Mouse (Mus musculus): ENCODE data around the gene Msrb3.
"Not testable (repeated sequence)": the region's sequence is repeated elsewhere in the genome, so short reads cannot be mapped to it uniquely, and the experiment has no call there.

Gene Msrb3

DNA sequence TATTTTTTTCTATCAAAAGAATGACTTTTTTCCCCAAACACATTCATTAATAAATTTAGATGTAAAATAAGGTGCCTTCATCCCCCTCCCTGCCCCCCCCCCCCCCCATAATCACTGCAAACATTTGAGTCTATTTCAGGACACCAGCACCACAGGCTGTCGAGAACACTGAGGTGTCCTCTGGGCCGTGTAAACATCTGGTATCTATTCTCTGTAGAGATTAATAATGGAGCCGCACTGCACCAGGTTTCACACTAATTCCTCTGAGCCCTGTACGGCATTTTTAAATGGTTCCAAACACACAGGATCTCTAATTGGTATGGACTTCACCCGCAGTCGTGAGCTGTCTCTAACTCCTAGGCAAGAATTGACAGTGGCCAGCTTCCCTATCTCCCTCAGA lies 97.8 kb downstream of the Msrb3 start:
- DNase-seq, result no peak

DNA sequence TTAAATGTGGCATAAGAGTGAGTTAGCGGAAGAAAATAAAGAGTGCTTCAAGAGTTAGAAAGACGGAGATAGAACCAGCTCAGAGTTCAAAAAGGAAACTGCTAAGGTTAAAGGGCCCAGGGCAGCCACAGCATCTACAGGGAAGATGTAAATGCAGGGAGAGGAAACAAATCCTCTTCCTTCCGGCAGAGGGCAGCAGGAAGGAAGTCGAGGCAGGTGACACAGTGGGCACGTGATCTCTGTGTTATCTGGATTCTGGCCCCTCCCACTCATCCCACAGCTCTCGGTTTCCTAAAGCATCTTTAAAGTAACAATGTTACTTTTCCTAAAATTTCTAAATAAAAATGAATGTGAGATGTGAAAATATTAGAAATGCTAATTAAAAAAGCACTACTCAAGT lies 99.4 kb downstream of the Msrb3 start:
- DNase-seq, result peak; percentile 6

DNA sequence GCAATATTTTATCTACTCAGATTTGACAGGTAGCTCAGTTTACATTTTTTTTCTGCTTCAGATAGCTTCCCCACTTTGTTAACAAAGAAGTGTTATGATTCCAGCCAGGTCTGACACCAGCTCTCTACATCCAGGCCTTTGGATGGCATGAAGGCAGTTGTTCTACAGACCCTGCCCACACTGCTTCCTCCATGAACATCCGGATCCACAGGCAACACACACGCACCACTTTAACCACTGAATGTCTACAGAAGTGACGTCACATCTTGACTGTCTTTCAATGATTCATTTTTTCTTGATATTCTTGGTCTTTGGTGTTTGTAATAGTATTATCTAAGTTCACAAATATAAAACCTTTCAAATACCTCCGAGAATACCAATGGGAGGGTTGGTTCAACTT lies 102.2 kb downstream of the Msrb3 start:
- no peak for DNase-seq

DNA sequence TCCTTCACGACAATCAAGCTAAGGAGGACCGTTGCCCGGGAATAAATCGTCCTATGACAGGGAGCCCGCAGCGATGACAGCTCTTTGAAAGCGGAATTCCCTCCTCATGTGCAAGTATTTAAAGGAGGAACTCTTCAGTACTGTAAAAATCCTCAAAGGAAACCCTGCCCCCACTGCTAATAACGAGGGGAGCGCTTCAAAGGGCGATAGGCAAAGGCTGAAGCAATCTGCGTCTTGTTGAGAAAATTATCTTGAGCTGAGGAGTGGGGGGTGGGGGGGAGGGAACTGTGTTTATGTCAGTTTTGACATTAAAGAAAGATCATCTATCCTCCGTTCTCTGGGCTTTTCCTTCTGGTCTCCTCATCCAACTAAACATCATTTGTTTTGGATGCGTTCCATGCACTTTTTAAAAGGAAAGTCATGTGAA lies 104.5 kb downstream of the Msrb3 start:
- DNase-seq, result no peak

DNA sequence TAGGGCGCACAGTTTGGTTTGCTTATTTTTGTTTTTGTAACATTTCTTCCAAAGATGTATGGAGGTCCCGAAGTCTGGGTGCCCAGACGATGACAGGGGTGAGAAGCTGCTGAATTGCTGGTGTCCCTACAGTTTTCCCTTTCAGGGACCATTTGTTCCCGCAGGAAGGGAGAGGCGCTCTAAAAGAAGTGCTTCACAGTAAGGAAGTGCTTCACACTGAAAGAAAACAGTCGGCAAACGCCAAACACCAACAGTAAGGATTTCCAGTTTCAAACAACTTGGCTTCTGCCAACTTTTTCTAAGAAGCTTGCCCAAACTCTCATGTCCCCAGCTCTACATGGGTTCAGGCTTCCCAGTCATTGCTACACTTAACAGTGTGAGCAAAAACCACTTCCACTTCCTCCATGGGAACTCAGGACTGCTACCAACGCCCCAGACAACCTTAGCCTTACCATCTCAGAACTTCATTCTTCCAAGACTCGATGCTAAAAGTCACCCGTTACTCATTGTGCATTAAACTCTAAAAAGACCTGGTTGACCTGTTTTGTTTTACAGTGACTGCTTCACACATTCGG lies 106.6 kb downstream of the Msrb3 start:
- no peak for DNase-seq

DNA sequence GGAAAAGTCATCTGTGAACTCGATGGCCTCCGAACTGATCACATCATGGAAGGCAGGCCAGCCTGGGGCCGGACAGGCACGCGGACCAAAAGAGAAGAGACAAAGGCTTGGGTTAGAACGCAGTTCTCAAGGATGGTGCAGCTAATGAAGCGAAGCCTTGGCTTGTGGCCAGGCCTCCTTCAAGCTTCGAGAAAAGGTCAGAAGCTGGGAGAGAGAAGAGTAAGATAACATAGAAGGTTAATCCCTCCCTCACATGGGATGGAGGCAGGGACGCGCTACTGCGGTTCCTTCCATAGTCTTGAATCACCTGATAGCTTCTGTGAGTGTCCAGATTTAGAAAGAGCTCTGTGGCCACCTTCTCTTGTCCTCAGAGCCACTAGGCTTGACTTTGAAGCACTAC lies 107.5 kb downstream of the Msrb3 start:
- DNase-seq, result no peak

DNA sequence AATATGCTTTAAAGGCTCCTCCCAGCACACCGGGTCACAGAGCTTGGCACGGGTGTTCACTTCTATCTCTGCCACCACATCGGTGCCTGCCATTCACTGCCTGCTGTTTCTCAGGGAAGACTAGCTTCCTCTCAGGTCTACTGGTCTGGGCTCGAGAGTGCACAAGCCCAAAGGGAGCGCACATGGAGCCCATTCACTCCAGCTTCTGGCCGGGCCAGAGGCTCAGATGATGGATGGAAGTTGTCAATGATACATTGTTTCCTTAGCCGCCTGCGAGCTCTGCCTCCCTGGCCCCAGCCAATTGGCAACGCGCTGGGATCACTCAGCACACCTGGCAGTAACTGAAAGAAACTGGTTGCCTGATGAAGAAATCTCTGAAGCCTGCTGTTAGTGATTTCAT lies 111.7 kb downstream of the Msrb3 start:
- no peak for DNase-seq

DNA sequence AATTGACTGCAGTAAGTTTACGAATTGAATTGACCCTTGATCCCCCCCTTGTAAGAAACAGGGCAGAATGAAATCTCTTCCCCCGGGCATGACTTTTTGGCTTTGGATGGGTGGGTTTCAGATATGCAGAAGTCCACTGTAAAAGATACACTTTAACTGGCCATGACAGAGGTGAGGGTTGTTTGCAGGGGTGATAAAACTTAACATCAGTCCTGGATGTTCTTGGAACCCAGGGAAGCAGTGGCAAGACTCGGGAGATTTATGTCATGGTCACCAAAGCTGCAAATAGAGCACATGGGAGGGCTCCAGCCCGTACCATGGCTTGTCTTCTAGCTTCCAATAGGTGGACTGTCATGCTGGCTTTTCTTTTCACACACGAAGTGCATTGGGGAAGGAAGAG lies 114.4 kb downstream of the Msrb3 start:
- DNase-seq, result no peak

DNA sequence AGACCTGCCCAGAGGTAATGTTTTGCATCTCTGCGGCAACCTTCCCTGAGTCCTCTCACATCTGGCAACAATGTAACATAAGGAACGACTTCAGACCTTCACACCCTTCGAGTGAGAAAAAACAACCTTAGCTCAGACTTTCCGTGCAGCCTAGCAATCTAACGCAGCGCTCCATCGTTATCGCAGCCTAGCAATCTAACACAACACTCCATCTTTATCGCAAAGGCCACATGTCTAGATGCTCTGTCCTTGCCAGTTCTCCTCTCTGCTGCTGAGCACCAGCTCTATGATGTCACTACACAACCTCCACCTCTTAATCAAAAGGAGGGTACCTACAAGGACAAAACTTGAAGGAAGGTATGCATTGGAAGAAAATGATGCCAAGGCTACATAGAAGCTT lies 115.5 kb downstream of the Msrb3 start:
- DNase-seq, result no peak

DNA sequence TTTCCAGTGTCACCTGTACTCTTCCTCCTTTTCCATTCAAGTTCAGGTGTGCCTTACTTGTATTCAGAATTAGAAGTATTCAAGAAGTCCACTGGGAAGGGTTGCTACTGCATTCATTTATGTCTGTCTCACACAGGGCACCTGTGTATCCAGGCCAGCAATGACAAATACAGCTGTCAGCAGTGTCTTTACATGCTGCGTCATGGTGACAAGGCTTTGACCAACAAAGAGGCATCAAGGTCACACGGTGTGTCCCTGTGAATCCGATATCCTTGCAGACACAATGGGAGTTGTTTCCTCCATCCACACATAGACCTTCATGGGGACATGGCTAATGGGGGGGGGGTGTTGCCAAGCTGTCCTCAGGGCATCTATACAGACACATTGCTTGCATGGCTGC lies 121.4 kb downstream of the Msrb3 start:
- no peak for DNase-seq

DNA sequence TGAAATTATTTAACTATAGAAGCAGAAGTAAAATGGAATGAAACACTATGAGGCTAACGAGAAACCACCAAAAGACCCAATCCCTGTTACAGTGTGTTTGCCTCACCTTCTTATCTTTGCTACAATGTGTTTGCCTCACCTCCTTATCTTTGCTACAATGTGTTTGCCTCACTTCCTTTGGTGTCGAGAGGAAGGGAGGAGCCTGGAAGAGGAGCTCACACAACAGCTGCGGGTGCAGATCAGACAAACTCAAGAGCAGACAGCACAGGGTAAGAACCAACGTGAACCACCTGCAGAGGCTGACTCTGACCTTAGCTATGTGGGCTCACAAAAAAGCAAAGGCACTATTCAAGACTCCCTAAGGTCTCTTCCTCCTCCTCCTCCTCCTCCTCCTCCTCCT lies 123.5 kb downstream of the Msrb3 start:
- no peak for DNase-seq

DNA sequence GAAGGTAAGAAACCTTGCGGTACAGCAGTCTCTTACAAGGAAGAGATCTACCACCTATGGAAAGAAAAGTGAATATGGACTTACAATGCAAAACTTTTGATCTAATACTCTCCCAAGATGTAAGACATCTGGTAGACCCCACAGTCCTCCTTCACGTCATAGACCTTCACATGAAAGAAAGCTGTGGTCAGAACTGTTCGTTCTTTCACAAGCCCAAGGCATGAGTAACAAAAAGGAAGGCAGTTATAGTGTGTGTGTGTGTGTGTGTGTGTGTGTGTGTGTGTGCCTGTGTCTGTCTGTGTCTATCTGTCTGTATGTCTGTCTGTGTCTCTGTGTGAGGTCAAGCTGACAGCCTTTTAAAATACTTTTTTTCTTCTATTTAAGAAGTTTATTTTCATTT lies 131.5 kb downstream of the Msrb3 start:
- no peak for DNase-seq

DNA sequence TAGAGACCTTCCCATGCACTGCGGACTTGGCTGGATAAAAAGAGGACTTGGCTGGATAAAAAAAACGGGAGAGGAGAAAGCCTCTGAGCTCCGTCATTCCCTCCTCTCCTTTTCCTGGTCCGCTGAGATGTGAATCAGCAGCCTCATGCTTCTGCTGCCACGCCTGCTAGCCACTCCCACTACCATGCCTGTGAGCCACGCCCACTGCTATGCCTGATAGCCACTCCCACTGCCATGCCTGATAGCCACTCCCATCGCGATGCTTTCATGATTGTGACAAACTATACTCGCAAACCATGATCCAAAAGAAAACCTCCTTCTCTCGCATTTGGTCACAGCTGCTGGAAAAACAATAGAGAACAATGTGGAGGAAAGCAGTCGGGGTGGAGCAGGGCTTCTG lies 133.5 kb downstream of the Msrb3 start:
- no peak for DNase-seq

DNA sequence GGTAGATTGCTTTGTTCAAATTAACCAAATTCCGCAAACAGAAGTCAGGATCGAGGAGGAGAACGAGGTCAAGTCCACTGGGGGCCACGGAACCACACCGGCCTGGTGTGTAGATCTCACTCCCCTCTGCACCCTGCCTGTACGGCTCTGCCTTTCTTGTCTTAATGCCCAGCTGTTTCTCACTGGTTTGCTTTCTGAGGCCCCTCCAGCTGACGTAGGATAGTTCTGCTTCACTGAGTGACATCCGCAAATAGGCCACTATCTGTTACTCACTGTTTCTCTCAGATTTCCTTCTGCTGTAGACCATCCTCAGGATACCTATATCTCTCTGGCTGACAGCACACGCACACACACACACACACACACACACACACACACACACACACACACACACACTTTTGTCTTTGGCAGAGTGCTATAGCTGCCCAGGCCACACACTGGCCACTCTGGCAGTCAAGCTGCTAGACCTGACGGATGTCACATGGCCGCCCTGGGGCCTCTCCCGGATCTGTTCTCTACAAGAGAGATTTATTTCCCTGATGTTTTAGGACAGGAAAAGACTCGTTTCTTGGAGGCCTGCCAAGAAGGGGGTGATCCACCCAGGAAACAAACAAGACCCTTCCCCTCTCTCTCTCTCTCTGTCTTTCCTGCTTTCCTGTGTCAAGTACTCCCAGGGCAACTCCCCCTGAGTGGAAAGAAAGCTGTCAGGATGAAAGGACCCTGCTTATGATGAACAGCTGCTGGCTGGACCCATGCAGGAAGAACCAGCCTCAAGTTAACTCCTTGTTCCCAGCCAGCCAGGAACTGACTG lies 135.0 kb downstream of the Msrb3 start:
- no peak for DNase-seq

DNA sequence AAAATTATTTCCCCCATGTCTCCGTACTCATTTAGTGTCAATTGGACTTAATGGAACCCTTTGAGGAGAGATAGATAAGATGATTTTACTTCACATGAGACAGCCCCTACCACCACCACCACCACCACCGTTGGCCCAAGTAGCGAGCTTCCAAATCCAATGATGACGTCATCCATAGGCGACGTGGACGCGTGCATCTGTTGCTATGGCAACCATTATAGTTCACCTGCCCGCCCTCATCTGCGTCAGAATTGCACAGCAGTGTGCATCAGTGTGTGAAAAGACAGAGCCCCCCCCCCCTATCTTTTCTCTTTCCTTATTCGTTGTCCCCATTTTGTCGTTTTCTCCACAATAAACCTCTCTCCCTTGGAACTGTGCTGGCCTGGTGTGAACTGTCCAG lies 135.9 kb downstream of the Msrb3 start:
- no peak for DNase-seq

DNA sequence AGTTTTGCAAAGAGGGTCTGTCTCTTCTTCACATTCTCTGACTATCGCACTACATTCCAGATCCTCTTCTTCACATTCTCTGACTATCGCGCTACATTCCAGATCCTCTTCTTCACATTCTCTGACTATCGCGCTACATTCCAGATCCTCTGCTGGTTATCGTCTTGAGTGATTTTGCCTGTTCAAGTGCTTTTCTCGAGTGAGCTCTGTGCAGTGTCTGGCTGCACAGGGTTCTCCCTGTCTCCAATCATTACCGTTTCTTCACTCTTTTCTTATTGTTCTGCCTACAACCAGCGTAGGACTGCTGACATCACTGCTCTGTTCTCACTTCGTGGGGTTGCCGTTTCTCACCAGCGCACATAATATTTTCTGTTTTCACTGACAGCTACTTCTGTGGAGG lies 138.2 kb downstream of the Msrb3 start:
- no peak for DNase-seq

DNA sequence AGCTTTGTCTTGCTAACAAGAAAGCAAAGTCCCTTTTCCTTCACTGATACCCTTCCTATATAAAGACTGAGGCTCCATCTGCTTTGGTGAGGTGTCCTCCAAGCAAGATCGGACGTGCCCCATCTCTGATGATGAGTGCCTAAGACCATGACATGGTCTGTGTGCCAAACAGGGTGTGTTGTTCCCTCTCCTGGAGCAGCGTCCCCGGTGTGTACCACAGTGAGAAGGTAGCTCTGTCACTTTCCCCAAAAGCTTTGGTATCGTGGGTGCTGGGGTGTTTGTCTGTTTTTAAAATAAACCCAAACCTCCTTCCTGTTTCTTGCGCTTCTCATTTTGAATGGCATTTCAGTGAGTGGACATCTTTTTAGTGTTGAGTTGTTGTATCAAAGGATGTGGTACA lies 139.0 kb downstream of the Msrb3 start:
- DNase-seq, result no peak

DNA sequence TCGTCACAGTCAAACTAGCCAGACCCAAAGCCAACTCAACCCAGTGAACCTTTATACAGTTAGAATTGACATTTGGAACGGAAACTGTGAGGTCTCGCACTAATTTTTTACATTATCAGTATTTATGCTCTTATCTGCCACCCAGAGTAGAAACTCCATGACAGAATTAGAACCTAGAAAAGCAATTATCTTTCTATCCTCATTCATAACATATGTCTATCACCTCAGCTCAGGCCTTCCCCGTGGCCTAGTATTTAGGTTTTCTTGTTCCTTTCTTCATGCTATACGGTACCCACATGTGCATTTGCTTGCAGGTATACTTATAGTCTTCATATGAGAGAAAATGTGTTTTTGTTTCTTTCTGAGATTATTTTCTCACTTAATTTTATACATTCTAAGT lies 146.4 kb downstream of the Msrb3 start:
- no peak for DNase-seq

DNA sequence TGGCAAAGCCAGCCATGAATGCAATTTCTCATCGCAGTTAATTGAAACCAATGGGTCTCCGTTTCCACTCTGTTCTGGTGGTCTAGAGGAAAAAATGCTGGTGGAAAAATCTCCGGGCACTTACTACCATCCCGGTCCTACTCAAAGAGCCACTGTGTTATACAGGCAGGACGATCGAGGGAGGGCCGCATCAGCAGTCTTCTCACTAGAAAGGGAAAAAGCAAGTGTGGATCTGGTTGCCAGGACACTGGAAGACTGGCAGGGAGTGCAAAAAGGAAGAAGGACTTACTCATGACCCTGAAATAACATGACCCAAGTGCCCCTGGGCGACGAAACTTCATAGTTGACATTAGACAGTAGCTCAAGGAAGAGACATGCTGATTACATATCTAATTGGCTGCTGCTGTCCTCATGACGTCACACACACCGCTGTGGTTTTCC lies 147.1 kb downstream of the Msrb3 start:
- DNase-seq, result no peak

DNA sequence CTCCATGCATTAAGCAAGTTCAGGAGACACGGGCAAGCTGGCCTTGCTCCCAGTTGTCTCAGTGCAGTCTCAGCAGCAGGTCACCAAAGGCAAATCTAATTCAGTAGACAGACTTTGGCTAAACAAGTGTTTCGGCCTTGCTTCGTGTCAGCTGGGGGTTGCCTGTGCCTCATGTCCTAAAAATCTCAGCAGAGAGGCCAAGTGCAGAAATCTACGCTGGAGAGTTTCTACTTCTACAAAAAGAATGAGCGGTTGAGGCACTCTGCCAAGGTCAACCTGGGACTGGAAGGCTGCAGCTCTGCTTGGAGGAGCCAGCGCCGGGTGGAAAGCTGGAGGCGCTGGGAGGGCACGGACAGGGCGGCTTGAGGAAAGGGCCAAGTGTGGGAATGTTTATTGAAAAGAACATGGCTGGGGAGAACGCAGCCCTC lies 147.6 kb downstream of the Msrb3 start:
- no peak for DNase-seq

DNA sequence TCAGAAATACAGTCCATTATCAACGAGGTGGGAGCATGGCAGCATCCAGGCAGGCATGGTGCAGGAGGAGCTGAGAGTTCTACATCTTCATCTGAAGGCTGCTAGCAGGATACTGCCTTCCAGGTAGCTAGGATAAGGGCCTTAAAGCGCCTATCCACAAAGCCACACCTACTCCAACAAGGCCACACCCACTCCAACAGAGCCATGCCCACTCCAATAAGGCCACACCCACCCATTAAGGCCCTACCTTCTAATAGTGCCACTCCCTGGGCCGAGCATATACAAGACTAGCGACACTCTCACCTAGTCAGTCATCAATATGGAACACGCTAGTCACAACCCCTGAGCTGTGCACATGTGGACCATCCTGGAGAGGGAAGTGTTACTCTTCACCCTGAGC lies 149.3 kb downstream of the Msrb3 start:
- not testable (repeated sequence) for DNase-seq

DNA sequence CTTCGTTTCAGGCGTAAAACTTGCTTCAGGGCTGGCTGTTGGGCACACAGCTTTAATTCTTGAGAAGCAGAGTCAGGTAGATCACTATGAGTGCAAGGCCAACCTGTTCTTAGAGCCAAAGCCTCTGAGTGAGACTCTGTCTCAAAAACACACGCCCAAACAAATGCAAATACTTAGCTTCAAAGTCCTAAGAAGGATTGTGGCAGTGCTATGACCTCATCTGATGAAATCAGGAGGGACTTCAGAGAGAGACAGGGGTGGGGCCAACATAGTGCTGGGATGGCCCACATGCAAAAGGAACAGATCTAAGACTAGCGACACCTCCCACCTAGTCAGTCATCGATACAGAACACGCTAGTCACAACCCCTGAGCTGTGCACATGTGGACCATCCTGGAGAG lies 150.7 kb downstream of the Msrb3 start:
- DNase-seq, result no peak

DNA sequence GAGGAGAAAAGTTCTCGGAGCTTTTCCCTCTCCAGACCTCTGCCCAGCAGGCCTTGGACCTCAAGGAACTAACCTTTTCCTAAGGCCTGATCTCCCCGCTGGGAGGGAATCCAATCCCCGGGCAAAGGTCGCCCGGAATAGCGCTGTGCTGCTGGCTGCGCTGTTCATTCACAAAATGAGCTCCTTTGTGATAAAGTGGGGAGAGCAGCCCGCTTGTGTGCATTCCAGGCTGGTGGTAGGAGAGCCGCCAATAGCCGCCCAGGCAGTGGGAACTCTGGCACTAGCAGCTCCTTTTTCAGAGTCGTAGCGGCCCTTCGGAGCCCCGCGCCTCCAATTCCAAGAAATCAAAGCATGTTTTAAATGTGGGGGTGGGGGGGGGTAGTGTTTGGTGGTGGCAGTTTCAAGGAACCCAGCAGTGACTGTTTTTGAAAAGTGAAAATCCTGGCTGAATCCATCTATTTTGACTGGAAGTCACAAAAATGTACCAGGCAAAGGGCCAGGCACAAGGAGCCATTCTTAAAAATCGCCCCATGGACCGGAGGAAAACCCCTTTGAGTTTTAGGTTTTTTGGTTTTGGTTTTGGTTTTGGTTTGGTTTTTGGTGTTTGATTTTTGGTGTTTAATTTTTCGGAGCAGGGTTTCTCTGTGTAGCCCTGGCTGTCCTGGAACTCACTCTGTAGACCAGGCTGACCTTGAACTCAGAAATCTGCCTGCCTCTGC lies 153.6 kb downstream of the Msrb3 start:
- no peak for DNase-seq

DNA sequence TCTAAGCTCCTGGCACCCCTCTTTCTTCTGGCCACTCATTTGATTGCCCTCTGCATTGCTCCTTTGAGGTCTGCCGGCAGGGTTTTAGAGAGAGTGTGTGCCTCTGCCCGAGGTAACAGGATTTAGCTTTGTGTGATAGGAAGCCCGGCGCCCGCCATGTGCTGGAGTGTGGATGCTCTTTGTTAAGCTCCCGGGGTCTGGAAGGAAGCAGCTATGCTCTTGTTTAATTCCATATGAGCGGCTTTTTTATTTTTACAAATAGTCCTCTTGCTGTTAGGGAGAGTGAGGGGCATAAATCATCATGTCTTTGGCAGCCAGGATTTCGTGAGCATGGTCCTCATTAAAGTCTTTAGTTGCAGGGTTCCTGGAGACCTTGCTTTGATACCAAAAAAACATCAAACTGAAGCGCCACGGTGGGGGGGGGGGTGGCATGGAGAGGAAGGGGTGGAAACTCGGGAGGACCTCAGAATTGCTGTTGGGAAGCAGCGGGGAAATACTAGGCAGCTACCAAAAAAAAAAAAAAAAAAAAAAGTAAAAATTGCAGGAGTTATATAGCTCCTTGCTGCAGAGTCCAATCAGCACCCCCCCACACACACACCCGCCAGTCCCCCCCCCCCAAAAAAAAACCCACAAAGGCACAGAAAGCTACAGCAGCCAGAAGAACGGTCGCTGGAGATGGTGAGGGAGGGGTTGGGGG lies 154.3 kb downstream of the Msrb3 start:
- no peak for DNase-seq
